Mouse (Mus musculus): ENCODE data around the gene Cisd1. TPM values are rescaled to one million over a fixed set of nuclear protein-coding genes. Genes with fewer than 3 reads are reported as not detected.

The Cisd1 gene
- polyA plus RNA-seq, 1 experiment from 2014 or later, result 159 TPM

DNA sequence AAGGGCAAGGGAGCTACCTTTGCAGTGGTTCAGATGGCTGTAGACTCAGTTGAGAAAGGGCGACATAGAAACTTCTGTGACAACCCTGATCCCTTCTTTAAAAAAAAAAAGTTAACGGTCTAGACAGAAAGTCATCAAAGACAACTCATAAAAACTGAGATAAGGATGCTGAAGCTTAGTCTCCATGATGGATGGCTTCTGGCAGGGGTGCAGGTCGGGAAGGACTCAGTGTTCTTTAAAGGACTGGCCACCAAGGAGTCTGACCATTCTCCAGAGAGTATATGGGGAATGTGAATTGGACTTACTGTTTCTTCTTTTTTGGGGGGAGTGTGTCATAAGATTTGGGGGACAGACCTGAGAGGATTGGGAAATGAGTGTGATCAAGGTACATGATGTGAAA is 30.2 kb downstream of the Cisd1 start:
- H3K4me2 ChIP-seq (replicated peaks), result no peak overlapping the region

DNA sequence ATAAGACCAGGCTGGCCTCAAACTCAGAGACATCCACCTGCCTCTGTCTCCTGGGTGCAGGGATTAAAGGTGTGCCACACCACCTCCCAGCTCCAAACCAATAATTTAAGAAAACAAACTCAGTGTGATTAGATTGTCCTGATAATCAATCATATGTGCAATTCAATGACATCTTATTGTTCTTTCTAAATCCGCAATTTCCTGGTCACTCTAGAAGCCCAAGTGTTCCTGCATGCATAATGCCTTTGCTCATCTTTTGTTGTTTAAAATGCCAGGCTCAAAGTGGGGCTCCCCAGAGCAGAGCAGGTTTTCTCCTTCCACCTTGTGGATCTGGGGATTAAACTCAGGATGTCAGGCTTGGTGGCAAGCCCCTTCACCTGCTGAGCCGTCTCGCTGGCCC is 34.5 kb downstream of the Cisd1 start:
- H3K9ac ChIP-seq (replicated peaks), result no peak overlapping the region
- no peaks in the 10 kb centered on the region for H3K27me3 ChIP-seq
- no peak overlapping the region for H3K4me3 ChIP-seq
- H3K27ac ChIP-seq (replicated peaks), result no peak overlapping the region
- no peaks in the 10 kb centered on the region for H3K9me3 ChIP-seq
- no peak for ATAC-seq (ENCODE audit: low FRiP score, low read depth)
- H3K4me2 ChIP-seq (replicated peaks), result no peak overlapping the region
- no peaks in the 10 kb centered on the region for H3K36me3 ChIP-seq
- H3K4me1 ChIP-seq, result peaks cover 3% of the 10 kb centered on the region; the same call in 1 of the 2 replicates
- WGBS, result 47% methylated on average over 3 of the region's 3 CpGs

More for the DNA sequence above, 30.2 kb downstream of the Cisd1 start:
- Histone ChIP-seq H3K27ac (replicated peaks) (no peak overlapping the region), H3K4me1 (no peaks in the 10 kb centered on the region), H3K9ac (replicated peaks) (no peak overlapping the region), H3K4me3 (no peak overlapping the region), H3K9me3 (no peaks in the 10 kb centered on the region), H3K27me3 (no peaks in the 10 kb centered on the region), H3K36me3 (no peaks in the 10 kb centered on the region)
- 90% methylated on average over 3 of the region's 3 CpGs for WGBS
- no peak for ATAC-seq (ENCODE audit: low FRiP score, low read depth)

DNA sequence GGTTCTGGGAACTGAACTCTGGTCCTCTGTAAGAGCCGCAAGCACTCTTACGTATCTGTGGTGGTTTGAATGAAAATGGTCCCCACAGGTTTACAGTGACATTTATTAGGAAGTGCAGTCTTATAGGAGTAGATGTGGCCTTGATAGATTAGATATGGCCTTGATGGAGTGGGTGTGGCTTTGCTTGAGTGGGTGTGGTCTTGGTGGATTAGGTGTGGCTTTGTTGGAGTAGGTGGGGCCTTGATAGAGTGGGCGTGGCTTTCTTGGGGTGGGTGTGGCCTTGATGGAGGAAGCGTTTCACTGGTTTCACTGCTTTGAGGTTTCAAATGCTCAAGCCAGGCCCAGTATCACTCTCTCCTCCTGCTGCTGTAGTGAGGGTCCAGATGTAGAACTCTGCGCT is 36.6 kb downstream of the Cisd1 start:
- no peaks in the 10 kb centered on the region for H3K36me3 ChIP-seq
- H3K27ac ChIP-seq (replicated peaks), result no peak overlapping the region
- H3K4me3 ChIP-seq, result no peak overlapping the region
- no peak overlapping the region for H3K4me2 ChIP-seq (replicated peaks)
- no peaks in the 10 kb centered on the region for H3K27me3 ChIP-seq
- ATAC-seq (ENCODE audit: low FRiP score, low read depth), result no peak
- WGBS, result 90% methylated on average over 5 of the region's 5 CpGs
- peaks cover 3% of the 10 kb centered on the region; the same call in 1 of the 2 replicates for H3K4me1 ChIP-seq
- no peaks in the 10 kb centered on the region for H3K9me3 ChIP-seq
- H3K9ac ChIP-seq (replicated peaks), result no peak overlapping the region

DNA sequence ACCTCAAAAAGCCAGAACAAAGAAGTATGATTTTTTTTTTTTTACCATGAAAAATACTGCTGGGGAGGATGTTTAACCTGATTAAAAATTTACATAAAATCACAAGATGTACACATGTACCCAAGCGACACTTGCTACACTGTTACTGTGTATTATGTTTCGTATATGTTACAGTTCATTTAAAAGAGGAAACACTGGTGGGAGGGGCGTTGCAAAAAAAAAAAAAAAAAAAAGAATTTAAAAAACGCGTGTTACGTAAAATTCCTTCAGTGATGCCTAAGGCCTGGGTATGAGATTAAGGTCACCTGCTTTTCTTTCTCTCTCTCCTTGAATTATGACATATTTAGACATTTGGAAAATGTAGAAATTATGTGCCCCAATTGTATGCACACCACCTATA is 38.0 kb downstream of the Cisd1 start:
- H3K9ac ChIP-seq (replicated peaks), result no peak overlapping the region
- ATAC-seq (ENCODE audit: low FRiP score, low read depth), result no peak
- WGBS, result 74% methylated on average over 6 of the region's 6 CpGs
- no peak overlapping the region; the same call in 1 of the 2 replicates for H3K4me2 ChIP-seq (replicated peaks)
- H3K27ac ChIP-seq (replicated peaks), result no peak overlapping the region
- no peak overlapping the region for H3K4me3 ChIP-seq
- H3K4me1 ChIP-seq, result peaks cover 3% of the 10 kb centered on the region; the same call in 1 of the 2 replicates
- H3K9me3 ChIP-seq, result no peaks in the 10 kb centered on the region
- H3K27me3 ChIP-seq, result no peaks in the 10 kb centered on the region
- H3K36me3 ChIP-seq, result no peaks in the 10 kb centered on the region

DNA sequence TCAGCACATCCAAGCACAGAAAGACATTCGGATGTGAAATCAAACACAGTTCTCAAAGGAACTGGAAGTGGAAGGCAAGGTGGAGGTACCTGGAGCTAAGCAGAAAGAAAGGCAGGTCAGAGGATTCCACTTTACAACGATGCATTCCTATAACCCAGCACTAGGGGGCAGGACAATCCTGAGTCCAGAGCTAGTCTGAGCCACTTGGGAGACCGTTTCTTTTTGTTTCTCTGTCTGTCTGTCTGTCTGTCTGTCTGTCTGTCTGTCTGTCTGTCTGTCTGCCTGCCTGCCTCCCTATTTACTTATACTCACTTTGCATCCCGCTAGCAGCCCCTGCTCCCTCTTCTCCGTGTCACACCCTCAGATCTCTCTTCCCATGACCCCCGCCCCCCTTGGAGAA is 38.6 kb downstream of the Cisd1 start:
- Histone ChIP-seq H3K36me3 (no peaks in the 10 kb centered on the region), H3K4me1 (peaks cover 3% of the 10 kb centered on the region; the same call in 1 of the 2 replicates), H3K4me3 (peak overlapping the region; percentile 15; the same call in 1 of the 2 replicates), H3K27me3 (no peaks in the 10 kb centered on the region), H3K9ac (replicated peaks) (no peak overlapping the region), H3K27ac (replicated peaks) (no peak overlapping the region), H3K4me2 (replicated peaks) (peak overlapping the region; percentile 40), H3K9me3 (no peaks in the 10 kb centered on the region)
- no peak for ATAC-seq (ENCODE audit: low FRiP score, low read depth)
- 25% methylated on average over 6 of the region's 6 CpGs for WGBS

DNA sequence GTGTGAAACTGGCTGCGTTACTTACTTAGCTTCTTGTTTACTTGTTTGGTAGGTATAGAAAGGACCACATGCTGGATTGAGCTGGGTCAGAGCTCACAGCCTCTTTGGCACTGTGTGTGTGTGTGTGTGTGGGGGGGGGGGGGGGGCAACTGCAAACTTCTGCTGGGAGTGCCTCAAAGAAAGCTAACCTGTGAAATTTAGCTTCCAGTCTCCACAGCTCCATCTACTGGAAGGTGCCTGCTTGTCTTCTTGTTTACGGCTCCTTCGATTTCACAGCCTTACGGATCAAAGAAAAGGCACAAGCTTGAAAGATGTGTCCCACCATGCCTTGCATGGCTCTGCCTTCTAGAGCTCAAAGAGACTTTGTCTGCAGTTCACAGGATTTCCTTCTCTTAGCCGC is 42.3 kb downstream of the Cisd1 start:
- no peak overlapping the region for H3K27ac ChIP-seq (replicated peaks)
- no peak overlapping the region for H3K4me3 ChIP-seq
- WGBS, result 31% methylated on average over 5 of the region's 5 CpGs
- H3K4me1 ChIP-seq, result peaks cover 3% of the 10 kb centered on the region; the same call in 1 of the 2 replicates
- no peaks in the 10 kb centered on the region for H3K36me3 ChIP-seq
- no peak overlapping the region for H3K9ac ChIP-seq (replicated peaks)
- no peaks in the 10 kb centered on the region for H3K27me3 ChIP-seq
- no peak overlapping the region for H3K4me2 ChIP-seq (replicated peaks)
- no peaks in the 10 kb centered on the region for H3K9me3 ChIP-seq
- ATAC-seq (ENCODE audit: low FRiP score, low read depth), result no peak

DNA sequence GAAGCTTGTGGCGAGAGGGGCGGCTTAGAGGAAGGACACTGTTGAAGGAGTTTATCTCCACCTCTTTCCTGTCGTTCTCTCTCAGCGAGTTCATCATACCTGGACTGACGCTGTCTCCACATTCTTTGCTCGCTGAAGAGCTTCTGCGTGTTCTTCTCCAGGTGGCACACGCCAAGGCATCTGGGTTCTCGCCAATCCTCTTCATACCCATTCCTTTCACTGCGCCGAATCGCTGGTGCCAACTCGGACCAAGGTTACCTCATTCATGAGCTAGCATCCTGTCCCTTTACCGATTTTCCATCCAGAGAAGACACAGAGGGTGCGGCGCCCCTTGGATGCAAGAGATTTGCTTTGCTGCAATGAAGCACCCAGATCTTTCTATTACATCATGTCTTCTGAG is 44.6 kb downstream of the Cisd1 start:
- H3K27ac ChIP-seq (replicated peaks), result no peak overlapping the region
- no peaks in the 10 kb centered on the region for H3K36me3 ChIP-seq
- H3K4me1 ChIP-seq, result no peaks in the 10 kb centered on the region
- H3K9ac ChIP-seq (replicated peaks), result no peak overlapping the region
- no peaks in the 10 kb centered on the region for H3K27me3 ChIP-seq
- no peaks in the 10 kb centered on the region for H3K9me3 ChIP-seq
- ATAC-seq (ENCODE audit: low FRiP score, low read depth), result no peak
- 80% methylated on average over 16 of the region's 16 CpGs for WGBS
- H3K4me2 ChIP-seq (replicated peaks), result no peak overlapping the region
- no peak overlapping the region for H3K4me3 ChIP-seq

DNA sequence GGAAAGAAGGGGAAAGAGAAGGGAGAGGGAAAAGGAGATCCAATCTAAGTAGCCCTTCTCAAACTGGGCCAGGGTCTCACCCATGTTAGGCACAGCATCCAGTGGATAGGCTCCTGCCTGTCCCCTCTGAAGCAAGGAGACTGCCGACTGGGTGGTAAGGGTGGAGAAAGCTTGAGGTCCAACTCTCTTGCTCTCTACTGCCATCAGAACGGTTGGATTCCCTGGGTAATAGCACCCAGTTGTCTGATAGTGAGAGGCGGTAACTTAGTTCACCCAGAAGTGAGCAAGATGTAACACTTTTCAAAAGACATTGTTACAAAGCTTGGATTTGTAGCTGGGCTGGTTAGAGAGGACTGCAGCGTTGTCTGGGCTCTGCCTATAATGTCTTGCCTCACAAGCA is 51.5 kb downstream of the Cisd1 start:
- H3K4me1 ChIP-seq, result peaks cover 6% of the 10 kb centered on the region
- no peak overlapping the region for H3K4me2 ChIP-seq (replicated peaks)
- H3K36me3 ChIP-seq, result no peaks in the 10 kb centered on the region
- 69% methylated on average over 4 of the region's 4 CpGs for WGBS
- H3K27ac ChIP-seq (replicated peaks), result no peak overlapping the region
- ATAC-seq (ENCODE audit: low FRiP score, low read depth), result no peak
- no peaks in the 10 kb centered on the region for H3K9me3 ChIP-seq
- no peak overlapping the region for H3K4me3 ChIP-seq
- no peak overlapping the region for H3K9ac ChIP-seq (replicated peaks)
- H3K27me3 ChIP-seq, result no peaks in the 10 kb centered on the region; the same call in 1 of the 2 replicates

DNA sequence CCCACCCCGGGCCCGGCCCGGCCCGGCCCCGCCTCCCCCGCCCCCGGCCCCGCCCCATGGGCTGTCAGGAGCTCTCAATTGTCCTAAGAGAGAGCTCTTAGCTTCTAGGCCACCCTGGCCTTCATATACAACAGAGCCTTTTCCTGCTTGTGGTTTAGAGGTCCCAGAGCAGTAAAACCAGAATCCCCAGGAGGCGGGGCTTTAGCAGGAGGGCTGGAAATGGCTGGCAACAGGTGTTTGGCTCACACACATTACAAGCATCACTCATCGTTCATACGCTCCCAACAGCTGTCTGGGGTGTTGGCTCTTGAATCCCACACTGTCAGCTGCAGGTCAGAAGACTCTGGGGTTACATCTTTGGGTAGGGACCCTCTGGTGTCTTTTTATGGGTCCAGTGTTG is 52.5 kb downstream of the Cisd1 start:
- WGBS, result 11% methylated on average over 11 of the region's 11 CpGs
- no peak overlapping the region for H3K27ac ChIP-seq (replicated peaks)
- H3K4me1 ChIP-seq, result peaks cover 6% of the 10 kb centered on the region
- 0 out of 2 replicates have a peak, but pooled peaks have one; percentile 6 for ATAC-seq (ENCODE audit: low FRiP score, low read depth)
- no peak overlapping the region for H3K4me3 ChIP-seq
- H3K9me3 ChIP-seq, result no peaks in the 10 kb centered on the region
- peak overlapping the region; percentile 33 for H3K4me2 ChIP-seq (replicated peaks)
- no peaks in the 10 kb centered on the region for H3K36me3 ChIP-seq
- H3K9ac ChIP-seq (replicated peaks), result no peak overlapping the region
- peaks cover under 1% of the 10 kb centered on the region for H3K27me3 ChIP-seq

DNA sequence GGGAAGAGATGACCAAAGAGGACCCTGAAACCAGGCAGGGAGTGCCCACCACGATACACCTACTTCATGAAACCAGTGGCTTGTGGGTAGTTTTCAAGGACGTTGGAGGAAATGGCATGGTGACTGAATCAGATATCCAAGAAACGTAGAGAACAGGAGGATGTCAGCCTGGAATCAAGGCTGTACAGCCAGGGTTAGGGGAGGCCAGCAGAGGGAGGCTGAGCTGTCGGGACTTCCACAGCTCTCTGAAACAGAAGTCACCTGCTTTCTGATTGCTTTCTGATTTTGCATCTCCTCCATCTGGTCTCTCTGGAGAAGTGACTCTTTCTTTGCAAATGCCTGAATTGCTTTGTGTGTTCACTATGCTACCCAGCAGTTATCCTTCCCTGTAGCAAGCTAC is 53.0 kb downstream of the Cisd1 start:
- peaks cover 6% of the 10 kb centered on the region for H3K4me1 ChIP-seq
- no peaks in the 10 kb centered on the region for H3K36me3 ChIP-seq
- no peak overlapping the region for H3K27ac ChIP-seq (replicated peaks)
- no peak overlapping the region for H3K9ac ChIP-seq (replicated peaks)
- WGBS, result 20% methylated on average over 4 of the region's 4 CpGs
- peaks cover 5% of the 10 kb centered on the region for H3K27me3 ChIP-seq
- peak overlapping the region; percentile 33 for H3K4me2 ChIP-seq (replicated peaks)
- peak; percentile 34; the same call in 1 of the 2 replicates for ATAC-seq (ENCODE audit: low FRiP score, low read depth)
- H3K4me3 ChIP-seq, result no peak overlapping the region
- no peaks in the 10 kb centered on the region for H3K9me3 ChIP-seq

DNA sequence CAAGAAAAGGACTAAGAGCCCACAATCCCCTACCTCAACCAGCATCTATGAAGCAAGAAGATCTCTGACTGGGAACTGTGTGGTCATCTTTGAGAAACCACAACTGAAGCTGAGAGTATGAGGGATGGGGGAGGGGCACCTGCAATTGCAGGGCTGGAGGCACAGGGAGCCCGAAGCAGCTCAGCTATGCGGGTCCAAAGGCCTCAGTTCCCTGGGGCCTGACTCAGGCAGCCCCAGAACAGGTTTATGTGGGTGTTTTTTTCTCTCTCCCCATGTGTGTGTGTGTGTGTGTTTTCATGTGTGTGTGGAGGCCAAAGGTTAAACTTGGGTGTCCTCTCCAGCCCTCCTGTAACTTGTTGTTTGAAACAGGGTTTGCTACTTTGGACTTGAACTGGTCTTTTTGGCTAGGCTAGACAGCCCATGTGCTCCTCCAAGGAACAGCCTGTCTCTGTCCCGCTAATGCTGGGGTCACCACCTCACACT is 53.5 kb downstream of the Cisd1 start:
- ATAC-seq (ENCODE audit: low FRiP score, low read depth), result no peak
- Histone ChIP-seq H3K9me3 (no peaks in the 10 kb centered on the region), H3K36me3 (no peaks in the 10 kb centered on the region), H3K9ac (replicated peaks) (no peak overlapping the region), H3K4me2 (replicated peaks) (no peak overlapping the region), H3K27me3 (peaks cover 10% of the 10 kb centered on the region), H3K4me3 (no peak overlapping the region), H3K4me1 (peaks cover 6% of the 10 kb centered on the region), H3K27ac (replicated peaks) (no peak overlapping the region)
- 28% methylated on average over 3 of the region's 3 CpGs for WGBS

DNA sequence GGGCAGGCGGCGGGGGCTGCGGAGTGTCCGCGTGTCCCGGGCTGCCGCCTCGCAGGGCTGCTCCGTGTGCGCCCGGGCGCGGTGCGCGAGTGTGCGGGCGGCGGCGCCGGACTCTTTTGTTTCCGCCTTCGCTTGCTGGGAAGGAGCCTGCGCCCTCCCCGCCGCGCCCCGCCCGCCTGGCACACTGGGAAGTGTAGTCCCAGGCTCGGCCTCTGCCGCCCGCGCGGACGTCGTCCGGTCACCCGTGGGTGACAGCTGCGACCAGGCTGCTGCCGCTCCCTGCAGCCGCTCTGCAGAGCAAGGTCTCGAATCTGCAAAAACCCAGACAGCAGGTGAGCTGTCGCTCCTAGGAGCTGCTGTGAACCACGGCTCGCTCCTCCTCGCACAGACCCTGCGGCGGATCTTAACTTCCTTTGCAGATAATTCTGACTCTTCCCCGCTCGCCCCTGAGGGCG is 59.6 kb downstream of the Cisd1 start, which contains the start of gene Ube2d1:
Gene Ube2d1, minus strand, starts transcription at position 137 of the 455 bp plus-strand sequence.
- Histone ChIP-seq H3K27ac (replicated peaks) (peak within 1 kb of the TSS; percentile 83), H3K4me2 (replicated peaks) (peak within 1 kb of the TSS; percentile 68), H3K4me1 (peaks cover 39% of the 10 kb centered on the region), H3K4me3 (peak within 1 kb of the TSS; percentile 95), H3K9ac (replicated peaks) (peak within 1 kb of the TSS; percentile 97), H3K27me3 (peaks cover 15% of the 10 kb centered on the region), H3K9me3 (no peaks in the 10 kb centered on the region), H3K36me3 (no peaks in the 10 kb centered on the region)
- ATAC-seq (ENCODE audit: low FRiP score, low read depth), result peak; percentile 95
- under 1% methylated on average over 50 of the region's 50 CpGs for WGBS
